Mouse (Mus musculus): ENCODE measurements at regions not wholly inside any gene's neighbourhood (a gene's known extent, or its start where the extent isn't known, plus 50 kb on each side); places are given as distances from the start of the nearest gene placed in this dataset.

GRCm38 (mm10) chr3:78575667-78576464 lies 710.5 kb downstream of the Rapgef2 start:
- TF ChIP-seq POLR2A (IDR thresholded peaks at IDR 0.05; ENCODE audit: insufficient read depth, low read length) (no peak), CTCF (IDR thresholded peaks at IDR 0.05; ENCODE audit: low read depth, low read length) (no peak), EP300 (IDR thresholded peaks at IDR 0.05; ENCODE audit: insufficient read depth, low read depth, low read length) (no peak)

All from ES-Bruce4 (cell line).